Mouse (Mus musculus) urinary bladder, postnatal 4 days (tissue): ENCODE results near the gene Ldlrad3.

Source experiments
- DNase-seq, 2 experiments: peaks; one replicate each; pipeline ENCODE4 v3.0.0; 2021 to 2022; ENCODE audit warnings: low spot score in 2 of 2

The Ldlrad3 gene

GRCm38 (mm10) chr2:102144311-102144710 is 41.9 kb downstream of the Ldlrad3 start:
- no peak for DNase-seq

- no peak for DNase-seq
These were observed 43.4 kb downstream of the Ldlrad3 start for GRCm38 (mm10) chr2:102142654-102143271.

DNA sequence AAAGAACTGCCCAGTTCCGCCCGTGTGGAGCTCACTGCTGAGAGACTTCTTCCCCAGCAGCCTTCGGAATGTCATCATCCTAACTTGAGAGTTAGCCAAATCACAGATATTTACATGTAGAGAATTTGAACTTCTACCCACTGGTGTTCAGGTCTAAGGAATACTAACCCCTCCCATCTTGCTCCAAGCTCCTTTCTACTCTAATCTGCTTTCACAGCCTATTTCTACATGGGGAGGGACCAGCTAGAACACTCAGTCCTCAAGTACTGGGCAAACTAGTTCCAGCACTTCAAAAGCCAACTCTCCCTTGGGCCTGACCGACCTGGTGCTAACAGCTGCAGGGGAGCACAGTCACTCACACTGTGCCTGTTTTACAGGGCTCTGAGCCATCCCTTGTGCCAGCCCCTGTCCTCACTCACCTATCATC is 44.0 kb downstream of the Ldlrad3 start:
- no peak for DNase-seq

GRCm38 (mm10) chr2:102141199-102141598 is 45.0 kb downstream of the Ldlrad3 start:
- DNase-seq, result no peak

GRCm38 (mm10) chr2:102137922-102138321 is 48.3 kb downstream of the Ldlrad3 start:
- no peak for DNase-seq

- no peak for DNase-seq
These were observed 50.0 kb downstream of the Ldlrad3 start for GRCm38 (mm10) chr2:102136184-102136583.

- no peak for DNase-seq
These were observed 51.5 kb downstream of the Ldlrad3 start for GRCm38 (mm10) chr2:102134510-102135262.

- no peak for DNase-seq
These were observed 53.1 kb downstream of the Ldlrad3 start for GRCm38 (mm10) chr2:102132945-102133558.

DNA sequence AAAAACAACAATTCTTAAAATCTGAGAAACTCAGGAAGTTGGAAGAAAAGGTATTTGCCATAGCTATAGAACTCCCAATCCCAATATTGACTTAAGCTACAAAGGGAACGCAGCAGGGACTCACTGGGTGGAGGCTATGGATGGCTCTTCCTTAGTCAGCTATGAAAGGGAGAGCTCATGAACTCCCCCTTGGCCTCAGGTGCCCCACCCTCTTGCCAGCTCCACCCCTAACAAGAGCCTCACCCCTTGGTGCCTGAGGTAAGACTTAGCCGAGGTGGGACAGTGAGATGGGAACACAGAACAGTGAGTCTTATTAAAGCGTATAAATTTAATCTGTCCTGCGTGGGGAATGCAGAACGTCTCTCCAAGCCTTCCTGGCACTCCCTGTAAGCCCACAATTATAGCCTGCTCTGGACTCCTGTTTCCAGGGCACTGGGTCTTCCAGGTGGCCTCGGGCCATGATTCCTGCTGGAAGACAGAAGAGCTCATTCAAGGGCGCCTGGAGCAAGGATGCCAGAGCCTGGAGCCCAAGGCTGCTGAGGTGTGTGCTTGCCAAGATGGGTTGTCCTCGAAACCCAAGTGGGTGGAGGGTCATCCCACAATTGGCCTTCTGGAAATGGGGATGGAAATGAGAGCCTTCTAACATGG is 55.9 kb downstream of the Ldlrad3 start:
- peak in 1 of 2 experiments; percentile 64 for DNase-seq

DNA sequence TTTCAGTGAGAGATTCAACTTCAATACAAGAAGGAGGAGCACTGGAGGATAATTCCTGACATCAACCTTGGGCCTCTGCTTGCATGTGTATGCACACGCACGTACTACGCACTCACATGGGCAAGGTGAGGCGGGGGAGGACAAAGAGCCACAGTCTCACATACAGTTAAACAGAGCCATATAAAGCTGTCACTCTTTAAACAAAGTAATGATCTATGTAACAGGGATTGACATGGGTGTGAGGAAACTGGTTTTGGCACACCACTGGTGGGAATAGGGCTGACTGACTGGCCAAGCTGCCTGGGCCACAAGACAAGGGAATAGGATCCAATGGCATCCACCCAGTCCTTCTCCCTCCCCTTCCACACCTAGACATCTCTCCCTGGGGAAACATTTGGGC is 57.0 kb downstream of the Ldlrad3 start:
- no peak for DNase-seq

DNA sequence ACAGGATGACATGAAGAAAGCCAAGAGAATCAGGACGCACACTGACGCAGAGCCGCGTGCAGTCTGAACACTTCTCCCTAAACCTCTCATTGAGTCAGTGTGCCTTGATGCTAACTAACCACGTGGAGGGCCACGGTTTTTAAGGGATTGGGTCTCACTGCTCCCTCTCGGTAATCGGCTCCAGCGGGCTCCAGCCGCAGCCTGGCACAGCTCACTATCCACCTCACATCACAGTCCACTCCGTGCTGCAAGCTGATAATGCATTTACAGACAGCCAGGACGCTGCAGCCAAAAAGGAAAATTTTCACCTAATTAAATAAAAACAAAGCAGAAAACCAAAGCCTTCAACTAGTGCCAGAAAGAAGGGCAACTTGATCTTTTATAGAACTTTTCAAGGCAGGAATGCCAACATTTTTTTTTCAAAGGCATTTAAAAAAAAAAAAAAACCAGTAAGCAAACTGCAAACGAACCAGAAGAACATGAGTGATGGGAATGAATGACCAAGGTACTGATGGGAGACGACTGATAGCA is 57.6 kb downstream of the Ldlrad3 start:
- no peak for DNase-seq

- DNase-seq, result no peak
These were observed 58.3 kb downstream of the Ldlrad3 start for GRCm38 (mm10) chr2:102127791-102128387.

DNA sequence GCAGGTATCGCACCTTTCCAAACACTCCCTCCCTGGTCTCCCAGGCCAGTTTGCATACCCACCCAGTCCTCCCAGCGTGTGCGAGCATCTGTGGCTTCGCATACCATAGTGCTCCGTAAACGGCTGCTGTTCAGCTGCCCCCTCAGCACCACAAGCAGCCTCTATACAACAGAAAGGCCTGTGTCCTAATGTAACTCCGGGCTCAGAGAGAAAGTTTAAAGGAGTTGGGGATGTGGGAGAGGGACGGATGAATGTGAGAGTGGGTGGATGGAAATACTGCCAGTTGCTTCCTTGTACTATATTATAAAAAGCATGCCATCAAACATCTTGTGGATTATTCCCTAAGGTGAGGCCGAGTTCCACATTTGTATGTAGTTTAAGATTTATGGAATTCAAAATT is 59.0 kb downstream of the Ldlrad3 start:
- no peak for DNase-seq

DNA sequence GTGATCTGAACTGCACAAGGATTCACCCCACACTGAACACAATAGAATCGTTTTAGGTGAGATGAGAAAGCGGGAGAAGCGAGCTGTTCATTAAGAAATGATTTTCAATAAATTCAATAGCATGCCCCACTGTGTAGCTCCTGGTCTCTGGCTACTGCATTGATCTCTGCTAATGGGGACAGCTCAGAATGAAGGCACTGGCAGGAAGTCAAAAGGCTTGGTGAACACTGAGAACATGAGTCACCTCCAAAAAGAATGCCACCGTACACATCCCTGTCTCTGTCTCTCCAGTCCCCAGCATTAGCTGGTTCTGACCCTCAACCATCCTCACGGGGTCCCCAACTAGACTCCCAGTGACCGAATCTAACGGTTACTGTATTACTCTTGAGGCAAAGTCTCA is 60.1 kb downstream of the Ldlrad3 start:
- no peak for DNase-seq

DNA sequence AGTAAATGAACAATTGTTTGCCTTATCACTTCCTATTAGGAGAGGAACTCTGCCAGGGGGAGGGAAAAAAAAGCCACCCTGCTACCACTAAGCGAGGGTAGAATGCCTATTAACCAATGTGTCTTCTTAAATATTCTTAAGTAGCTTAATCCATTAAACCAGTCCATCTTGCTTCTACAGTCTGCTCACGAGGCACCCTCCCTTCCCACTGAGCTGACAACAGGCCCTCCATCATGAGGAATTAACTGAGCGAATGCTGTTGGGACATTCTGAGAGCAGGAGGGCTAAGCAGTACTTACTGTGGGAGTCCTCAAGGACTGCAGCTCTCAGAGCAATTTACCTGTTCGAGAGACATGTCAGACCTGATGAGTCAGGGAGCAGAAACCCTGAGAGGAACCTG is 61.1 kb downstream of the Ldlrad3 start:
- no peak for DNase-seq

- DNase-seq, result no peak
These were observed 64.1 kb downstream of the Ldlrad3 start for GRCm38 (mm10) chr2:102122146-102122515.

GRCm38 (mm10) chr2:102121440-102122145 is 64.6 kb downstream of the Ldlrad3 start:
- no peak for DNase-seq

DNA sequence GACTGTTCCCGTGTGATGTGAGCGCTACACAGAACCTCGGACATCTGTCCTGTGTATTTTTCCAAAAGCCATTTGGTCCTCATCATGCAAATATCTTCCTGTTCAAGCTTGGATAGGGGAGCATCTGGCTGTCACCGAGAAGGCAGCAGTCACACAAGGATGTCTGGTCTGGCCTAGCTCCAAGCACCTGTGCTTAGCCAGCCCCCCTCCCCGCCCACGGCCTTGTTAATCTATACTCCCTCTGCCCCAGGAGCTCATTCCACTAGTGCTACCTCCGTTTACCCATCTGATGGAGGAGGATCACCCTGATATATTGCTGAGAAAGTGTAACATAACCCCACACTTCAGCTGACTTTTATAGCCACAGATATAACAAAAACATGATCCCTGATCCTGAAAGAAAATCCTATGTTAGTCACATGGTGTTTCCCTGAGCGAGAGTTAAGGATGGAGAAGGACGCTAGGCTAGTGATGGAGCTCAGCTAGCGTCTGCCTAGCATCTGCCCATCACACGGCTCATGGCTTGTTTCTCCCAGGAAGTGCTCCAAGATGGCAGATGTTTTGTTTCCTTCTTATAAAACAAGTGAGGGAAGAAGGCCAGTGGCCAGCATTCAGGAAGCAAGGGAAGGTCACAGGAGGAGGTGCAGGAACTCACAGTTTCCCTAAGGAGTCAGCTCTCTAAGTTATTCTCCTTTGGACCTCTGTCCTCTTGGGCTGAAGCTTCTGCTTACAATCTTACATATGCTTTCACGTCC is 66.3 kb downstream of the Ldlrad3 start:
- no peak for DNase-seq

DNA sequence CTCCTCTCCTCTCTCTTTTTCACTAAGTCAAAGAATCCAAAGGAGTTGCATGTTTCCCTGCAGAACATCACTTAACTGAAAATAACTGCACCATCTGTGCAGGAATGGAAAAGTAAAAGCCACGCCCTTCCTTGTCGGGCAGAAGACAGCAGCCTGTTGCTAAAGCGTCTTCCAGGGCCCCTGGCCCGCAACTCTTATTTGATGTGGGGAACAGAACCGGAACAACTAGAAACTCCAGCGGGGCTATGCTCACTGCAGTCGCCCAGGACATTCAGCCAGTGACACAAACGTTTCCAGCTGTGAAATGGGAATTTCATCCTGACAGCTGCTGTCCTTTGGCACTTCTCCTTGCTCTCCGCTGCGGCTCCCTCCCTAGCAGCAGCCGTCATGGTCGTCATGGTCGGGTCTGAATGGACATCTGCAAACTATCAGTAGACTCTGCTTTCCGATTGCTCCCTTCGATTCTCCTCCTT is 67.2 kb downstream of the Ldlrad3 start:
- DNase-seq, result no peak

DNA sequence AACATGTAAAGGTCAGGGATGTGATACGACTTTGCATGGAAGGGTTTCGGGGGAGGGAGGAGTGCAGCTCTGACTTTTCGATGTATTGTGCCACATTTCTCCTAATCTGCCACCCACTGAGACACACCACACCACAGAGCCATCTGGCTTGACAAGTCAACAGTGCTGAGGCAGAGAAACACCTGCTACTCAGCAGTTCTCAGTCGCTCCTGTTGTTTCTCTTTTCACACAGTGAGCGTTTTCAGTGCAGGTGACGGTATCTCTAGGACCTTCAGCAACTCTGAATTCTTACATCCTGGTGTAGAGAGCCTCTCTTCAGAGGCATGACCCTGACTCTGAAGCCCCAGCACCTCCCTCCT is 68.8 kb downstream of the Ldlrad3 start:
- no peak for DNase-seq
